Mouse (Mus musculus) adrenal gland, postnatal 0 days (tissue): ENCODE results near the gene Zfp354a. TPM values are rescaled to one million over a fixed set of nuclear protein-coding genes. Genes with fewer than 3 reads are reported as not detected.

Source experiments
- polyA plus RNA-seq: library from polyadenylated mRNA; unstranded; fragments of >200 nt; fragmentation: Nextera tagmentation; extraction: Ambion mirVana; gene quantifications from 2 replicates; pipeline ENCODE4 v1.2.1, GENCODE M21; 2015

Zfp354a gene
- 5.8 and 6.9 TPM in 2 replicates for polyA plus RNA-seq

GRCm38 (mm10) chr11:51059151-51059571, at the start of gene Zfp354a:
Gene Zfp354a (plus strand): TSS chr11:51059257.

GRCm38 (mm10) chr11:51013936-51014335, 45.1 kb upstream of the Zfp354a start, which contains the start of gene Olfr54:
Gene Olfr54 (plus strand): TSS chr11:51014236.

GRCm38 (mm10) chr11:51047809-51048208, 11.2 kb upstream of the Zfp354a start, which contains the start of gene Olfr1375:
Gene Olfr1375 (plus strand): TSS chr11:51048109.

Other genes with a start within 250 kb of the Zfp354a start
- 8.3 and 10.0 TPM in 2 replicates for gene Zfp354c, start 231.5 kb upstream of the Zfp354a start, polyA plus RNA-seq
- 1.1 and 1.3 TPM in 2 replicates for gene Zfp879, start 217.7 kb upstream of the Zfp354a start, polyA plus RNA-seq
- 0.14 TPM in 1 of 2 replicates, not detected in the other for gene Grm6, start 208.6 kb upstream of the Zfp354a start, polyA plus RNA-seq
- 3.3 and 4.3 TPM in 2 replicates for gene Zfp454, start 171.6 kb upstream of the Zfp354a start, polyA plus RNA-seq
- 10.2 and 10.8 TPM in 2 replicates for gene Zfp2, start 143.1 kb upstream of the Zfp354a start, polyA plus RNA-seq
- 1.6 and 1.8 TPM in 2 replicates for gene Zfp354b, start 127.6 kb upstream of the Zfp354a start, polyA plus RNA-seq
- gene 4933414I15Rik, start 115.5 kb upstream of the Zfp354a start, polyA plus RNA-seq, result not detected in 2 replicates
- 0.23 TPM in 1 of 2 replicates, not detected in the other for gene Prop1, start 105.5 kb upstream of the Zfp354a start, polyA plus RNA-seq
- not detected in 2 replicates for gene Olfr1378, start 92.7 kb upstream of the Zfp354a start, polyA plus RNA-seq
- not detected in 2 replicates for gene Olfr1377, start 77.3 kb upstream of the Zfp354a start, polyA plus RNA-seq
- gene Olfr51, start 55.7 kb upstream of the Zfp354a start, polyA plus RNA-seq, result not detected in 2 replicates
- 0.35 and 0.63 TPM in 2 replicates for gene Olfr54, start 45.0 kb upstream of the Zfp354a start, polyA plus RNA-seq
- not detected in 2 replicates for gene Olfr1375, start 11.1 kb upstream of the Zfp354a start, polyA plus RNA-seq
- not detected in 2 replicates for gene Gm12569, start 161.2 kb downstream of the Zfp354a start, polyA plus RNA-seq
- 73.4 and 85.5 TPM in 2 replicates for gene Clk4, start 202.5 kb downstream of the Zfp354a start, polyA plus RNA-seq
- 2.1 and 2.7 TPM in 2 replicates for gene BC049762, start 203.8 kb downstream of the Zfp354a start, polyA plus RNA-seq
- gene Col23a1, start 230.7 kb downstream of the Zfp354a start, polyA plus RNA-seq, result 4.5 and 9.9 TPM in 2 replicates